Mouse (Mus musculus) embryonic facial prominence, embryonic 13.5 days (tissue): ENCODE results near the gene Comp. TPM values are rescaled to one million over a fixed set of nuclear protein-coding genes. Genes with fewer than 3 reads are reported as not detected.
A peak's percentile ranks its signal among the peaks of the same experiment; 100 is the strongest.

Experiments used
- ATAC-seq: fragments of 200-750 bp; cut with Nextera tagmentation; 2 replicates; pipeline ENCODE4 v1.8.0; 2017; ENCODE audit warnings: low read depth; ENCODE audit not compliant: insufficient number of reproducible peaks, insufficient read depth, low FRiP score, low TSS enrichment
- H3K27ac ChIP-seq: fragments of 300-500 bp; sonication (generic); 2 replicates; pipeline ENCODE4 v1.5.1; 2015; ENCODE audit warnings: moderate library complexity, mild to moderate bottlenecking, inconsistent platforms
- H3K27me3 ChIP-seq: fragments of 300-500 bp; sonication (generic); 2 replicates; pipeline ENCODE4 v1.6.1; 2015; ENCODE audit warnings: mild to moderate bottlenecking, inconsistent platforms
- H3K36me3 ChIP-seq: fragments of 300-500 bp; sonication (generic); 2 replicates; pipeline ENCODE4 v1.6.1; 2015; ENCODE audit warnings: mild to moderate bottlenecking, inconsistent platforms
- H3K4me1 ChIP-seq: fragments of 300-500 bp; sonication (generic); 2 replicates; pipeline ENCODE4 v1.6.1; 2015; ENCODE audit warnings: inconsistent platforms
- H3K4me2 ChIP-seq: fragments of 300-500 bp; sonication (generic); 2 replicates; pipeline ENCODE4 v1.6.1; 2015; ENCODE audit warnings: moderate library complexity, mild to moderate bottlenecking, inconsistent platforms
- H3K4me3 ChIP-seq: fragments of 300-500 bp; sonication (generic); 2 replicates; pipeline ENCODE4 v1.5.1; 2015; ENCODE audit warnings: mild to moderate bottlenecking, inconsistent platforms
- H3K9ac ChIP-seq: fragments of 300-500 bp; sonication (generic); 2 replicates; pipeline ENCODE4 v1.6.1; 2015; ENCODE audit warnings: mild to moderate bottlenecking, inconsistent platforms
- H3K9me3 ChIP-seq: fragments of 300-500 bp; sonication (generic); 2 replicates; pipeline ENCODE4 v1.6.1; 2016; ENCODE audit warnings: inconsistent platforms
- WGBS: fragments of 180-500 bp; shearing (Covaris S2); methylation state at CpG from one replicate; pipeline ENCODE4 v1.1.7; 2015; ENCODE audit warnings: mixed read lengths; 5-methylcytosine and 5-hydroxymethylcytosine counted together
- polyA plus RNA-seq: library from polyadenylated mRNA; unstranded; fragments of >200 nt; fragmentation: Nextera tagmentation; extraction: Ambion mirVana; gene quantifications from 2 replicates; pipeline ENCODE4 v1.2.1, GENCODE M21; 2015

The Comp gene
- polyA plus RNA-seq, 1 experiment from 2014 or later: 0.81 TPM

DNA sequence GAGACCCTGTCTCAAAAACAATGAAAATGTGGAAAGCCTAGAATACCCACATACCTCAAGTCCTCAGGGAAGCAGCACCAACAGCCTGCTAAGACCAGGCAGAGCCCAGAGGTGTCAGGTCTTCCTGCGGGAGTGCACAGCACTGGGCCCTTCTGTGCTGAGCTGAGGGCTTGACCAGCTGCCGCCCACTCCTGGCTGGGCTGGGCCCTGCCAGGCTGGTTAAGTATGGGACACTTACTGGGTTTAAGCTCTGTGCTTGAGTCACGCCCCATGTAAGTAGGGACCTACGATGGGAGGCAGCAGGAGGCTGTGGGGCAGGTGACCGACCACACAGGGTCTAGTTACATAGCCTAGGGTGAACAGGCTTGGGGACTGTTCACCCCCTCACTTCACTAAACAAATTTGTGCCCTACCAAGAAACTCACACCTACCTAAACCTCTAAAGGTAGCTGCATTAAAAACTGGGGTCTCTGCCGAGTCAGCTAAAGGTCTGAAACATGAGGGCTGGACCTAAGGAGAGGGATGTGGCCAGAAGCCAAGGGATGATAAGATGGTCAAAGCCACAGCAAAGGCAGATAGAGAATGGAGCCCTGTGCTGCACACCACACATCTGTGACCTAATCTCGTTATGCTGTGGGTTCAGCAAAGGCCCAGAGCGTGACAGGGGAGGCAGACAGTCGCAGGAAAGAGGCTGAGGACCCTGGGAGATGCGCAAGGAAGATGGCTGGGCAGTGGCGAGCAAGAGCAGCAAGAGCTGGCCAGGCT lies 46.7 kb downstream of the Comp start:
- peaks cover 56% of the 10 kb centered on the region for H3K4me1 ChIP-seq
- no peaks in the 10 kb centered on the region for H3K27me3 ChIP-seq
- peak overlapping the region; percentile 44; the same call in 1 of the 2 replicates for H3K27ac ChIP-seq
- WGBS: 79% methylated on average over 11 of the region's 11 CpGs
- H3K9ac ChIP-seq: peak overlapping the region; percentile 46
- ATAC-seq: no peak
- no peaks in the 10 kb centered on the region for H3K9me3 ChIP-seq
- no peak overlapping the region for H3K4me2 ChIP-seq
- H3K4me3 ChIP-seq: no peak overlapping the region
- no peaks in the 10 kb centered on the region for H3K36me3 ChIP-seq

DNA sequence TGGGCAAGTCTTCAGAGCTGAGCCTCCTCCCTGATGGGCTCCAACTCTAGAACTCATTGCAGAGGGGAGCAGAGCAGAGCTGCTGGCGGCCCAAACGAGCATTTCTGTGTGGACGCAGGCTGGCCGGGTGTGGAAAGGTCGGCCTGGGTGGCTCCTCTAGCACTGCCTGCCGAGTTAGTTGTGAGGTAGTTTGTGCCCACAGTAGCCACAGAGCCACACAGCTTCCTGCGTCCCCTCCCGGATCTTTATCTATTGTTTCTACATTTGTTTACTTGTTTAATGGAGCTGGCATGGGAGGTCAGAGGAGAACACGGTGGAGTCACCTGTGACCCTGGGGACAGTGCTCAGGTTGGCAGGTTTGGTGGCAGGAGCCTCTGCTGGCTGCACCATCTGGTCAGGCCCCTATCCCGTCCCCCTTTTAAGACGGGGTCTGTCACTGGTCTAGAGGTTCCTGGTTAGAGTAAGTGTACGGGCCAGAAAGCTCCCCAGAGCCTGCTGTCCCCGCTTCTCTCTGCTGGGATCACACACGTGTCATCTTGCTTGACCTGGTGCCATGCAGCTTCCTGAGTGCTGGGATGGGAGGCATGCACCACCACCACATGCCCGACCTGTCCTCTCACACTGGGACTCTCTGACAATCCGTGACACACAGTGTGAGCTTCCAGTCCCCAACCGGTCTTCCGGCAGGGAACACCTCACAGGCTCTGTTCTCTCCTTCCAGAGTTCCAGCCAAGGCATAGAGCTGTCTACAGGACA lies 48.2 kb downstream of the Comp start:
- no peaks in the 10 kb centered on the region for H3K9me3 ChIP-seq
- H3K4me1 ChIP-seq: peaks cover 45% of the 10 kb centered on the region
- H3K4me2 ChIP-seq: no peak overlapping the region
- no peak overlapping the region for H3K9ac ChIP-seq
- no peaks in the 10 kb centered on the region for H3K27me3 ChIP-seq
- 84% methylated on average over 18 of the region's 18 CpGs for WGBS
- H3K36me3 ChIP-seq: no peaks in the 10 kb centered on the region
- H3K4me3 ChIP-seq: no peak overlapping the region
- no peak overlapping the region for H3K27ac ChIP-seq
- ATAC-seq: no peak

DNA sequence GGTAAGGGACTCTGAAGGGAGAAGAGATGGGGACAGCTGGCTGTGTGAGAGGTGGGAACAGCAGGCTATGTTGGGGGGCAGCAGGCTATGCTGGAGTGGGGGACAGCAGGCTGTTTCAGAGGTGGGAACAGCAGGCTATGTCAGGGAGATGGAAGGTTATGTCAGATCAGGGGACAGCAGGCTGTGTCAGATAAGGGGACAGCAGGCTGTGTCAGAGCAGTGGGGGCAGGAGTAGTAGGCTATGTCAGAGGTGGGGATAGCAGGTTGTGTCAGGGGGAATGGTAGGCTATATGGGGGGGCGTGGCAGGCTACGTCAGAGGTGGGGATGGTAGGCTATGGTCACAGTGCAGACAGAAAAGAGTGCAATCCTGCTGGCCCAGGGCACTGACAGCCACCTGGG lies 49.4 kb downstream of the Comp start:
- no peak for ATAC-seq
- Histone ChIP-seq H3K27ac (no peak overlapping the region), H3K4me3 (no peak overlapping the region), H3K9ac (no peak overlapping the region), H3K27me3 (no peaks in the 10 kb centered on the region), H3K9me3 (no peaks in the 10 kb centered on the region), H3K4me1 (peaks cover 33% of the 10 kb centered on the region), H3K36me3 (no peaks in the 10 kb centered on the region), H3K4me2 (no peak overlapping the region)
- WGBS: 78% methylated on average over 2 of the region's 2 CpGs

DNA sequence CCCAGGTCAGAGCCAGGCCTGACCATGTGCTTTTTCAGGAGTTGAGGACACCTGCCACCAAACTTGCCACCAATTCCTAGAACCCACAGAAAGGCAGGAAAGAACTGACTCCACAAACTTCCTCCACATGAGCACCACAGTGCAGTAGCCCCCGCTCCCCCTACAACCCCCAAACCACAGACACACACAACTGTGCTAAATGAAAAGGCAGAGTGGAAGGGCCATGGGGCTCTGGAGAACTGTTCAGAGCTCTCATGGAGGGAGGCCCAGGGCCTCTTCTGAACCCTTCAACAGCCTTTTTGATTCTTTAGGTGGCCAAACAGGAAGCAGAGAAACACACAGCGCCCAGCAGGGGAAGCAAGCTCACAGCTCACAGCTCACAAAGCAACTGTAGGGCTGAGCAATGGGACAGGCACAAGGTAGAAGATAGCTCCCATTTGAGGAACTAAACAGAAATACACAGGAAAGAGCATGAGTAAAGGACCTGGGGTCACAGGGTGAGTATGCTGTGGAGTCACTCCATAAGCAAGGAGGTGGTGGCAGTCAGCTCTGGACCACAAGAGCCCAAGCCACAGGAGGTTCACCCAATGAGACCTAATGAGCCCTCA lies 53.0 kb downstream of the Comp start:
- H3K4me1 ChIP-seq: no peaks in the 10 kb centered on the region
- no peaks in the 10 kb centered on the region for H3K27me3 ChIP-seq
- no peak overlapping the region for H3K27ac ChIP-seq
- no peak overlapping the region for H3K9ac ChIP-seq
- H3K9me3 ChIP-seq: no peaks in the 10 kb centered on the region
- no peak for ATAC-seq
- WGBS: 93% methylated on average over 2 of the region's 2 CpGs
- H3K4me3 ChIP-seq: no peak overlapping the region
- H3K4me2 ChIP-seq: no peak overlapping the region
- H3K36me3 ChIP-seq: no peaks in the 10 kb centered on the region

DNA sequence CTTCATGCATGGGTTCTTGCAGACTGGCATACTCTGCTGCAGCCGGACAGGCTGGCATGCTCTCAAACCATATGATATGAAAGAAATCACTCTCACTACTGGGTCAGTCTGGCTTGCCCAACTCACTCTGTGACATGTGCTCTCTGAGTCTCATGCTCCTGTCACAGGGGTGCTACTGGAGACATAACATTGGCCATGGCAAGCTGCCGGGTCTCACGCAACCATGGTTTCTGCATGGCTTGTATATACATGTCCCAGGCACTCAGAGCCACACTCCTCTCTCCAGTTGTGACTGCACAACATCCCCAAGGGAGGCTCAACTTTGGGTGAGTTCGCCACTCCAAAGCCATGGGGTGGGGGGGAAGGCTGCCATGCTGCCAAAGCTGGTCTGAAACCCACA lies 57.9 kb downstream of the Comp start:
- no peak overlapping the region for H3K4me2 ChIP-seq
- WGBS: 93% methylated on average over 4 of the region's 4 CpGs
- no peak overlapping the region for H3K27ac ChIP-seq
- H3K9me3 ChIP-seq: no peaks in the 10 kb centered on the region
- ATAC-seq: no peak
- H3K4me3 ChIP-seq: no peak overlapping the region
- H3K9ac ChIP-seq: no peak overlapping the region
- H3K27me3 ChIP-seq: no peaks in the 10 kb centered on the region
- no peaks in the 10 kb centered on the region for H3K36me3 ChIP-seq
- H3K4me1 ChIP-seq: no peaks in the 10 kb centered on the region

Other genes with a start within 250 kb of the Comp start
- gene Nr2c2ap, start 242.2 kb upstream of the Comp start, polyA plus RNA-seq: 26.7 and 28.4 TPM in 2 replicates
- gene Rfxank, start 234.4 kb upstream of the Comp start, polyA plus RNA-seq: 26.4 and 27.5 TPM in 2 replicates
- gene Borcs8, start 234.1 kb upstream of the Comp start, polyA plus RNA-seq: 56.1 and 57.4 TPM in 2 replicates
- 2.0 and 4.2 TPM in 2 replicates for gene Mef2b, start 233.8 kb upstream of the Comp start, polyA plus RNA-seq
- gene Tmem161a, start 201.2 kb upstream of the Comp start, polyA plus RNA-seq: 68.5 and 70.5 TPM in 2 replicates
- 4.9 and 5.5 TPM in 2 replicates for gene Slc25a42, start 161.3 kb upstream of the Comp start, polyA plus RNA-seq
- gene Sugp2, start 139.3 kb upstream of the Comp start, polyA plus RNA-seq: 39.7 and 43.3 TPM in 2 replicates
- 24.8 and 25.9 TPM in 2 replicates for gene Armc6, start 139.1 kb upstream of the Comp start, polyA plus RNA-seq
- 47.3 and 57.5 TPM in 2 replicates for gene Homer3, start 90.7 kb upstream of the Comp start, polyA plus RNA-seq
- gene Ddx49, start 71.1 kb upstream of the Comp start, polyA plus RNA-seq: 54.4 and 58.3 TPM in 2 replicates
- gene Cope, start 71.0 kb upstream of the Comp start, polyA plus RNA-seq: 315 and 327 TPM in 2 replicates
- gene Cers1, start 57.8 kb upstream of the Comp start, polyA plus RNA-seq: 9.3 and 9.4 TPM in 2 replicates
- gene Gdf1, start 43.7 kb upstream of the Comp start, polyA plus RNA-seq: 2.2 and 4.2 TPM in 2 replicates
- gene Upf1, start 20.3 kb upstream of the Comp start, polyA plus RNA-seq: 20.3 and 22.1 TPM in 2 replicates
- 26.6 and 28.1 TPM in 2 replicates for gene Crtc1, start 66.0 kb downstream of the Comp start, polyA plus RNA-seq
- 28.2 and 30.8 TPM in 2 replicates for gene Klhl26, start 103.4 kb downstream of the Comp start, polyA plus RNA-seq
- gene Tmem59l, start 113.8 kb downstream of the Comp start, polyA plus RNA-seq: 32.3 and 34.8 TPM in 2 replicates
- gene Crlf1, start 119.6 kb downstream of the Comp start, polyA plus RNA-seq: 152 and 159 TPM in 2 replicates
- gene Rex1bd, start 133.2 kb downstream of the Comp start, polyA plus RNA-seq: 169 and 178 TPM in 2 replicates
- gene Uba52, start 137.2 kb downstream of the Comp start, polyA plus RNA-seq: 987 and 1,032 TPM in 2 replicates
- 297 and 306 TPM in 2 replicates for gene Fkbp8, start 154.2 kb downstream of the Comp start, polyA plus RNA-seq
- gene Kxd1, start 154.4 kb downstream of the Comp start, polyA plus RNA-seq: 55.4 and 59.9 TPM in 2 replicates
- gene Ell, start 165.9 kb downstream of the Comp start, polyA plus RNA-seq: 20.6 and 21.3 TPM in 2 replicates
- 153 and 166 TPM in 2 replicates for gene Isyna1, start 220.8 kb downstream of the Comp start, polyA plus RNA-seq
- 100 and 107 TPM in 2 replicates for gene Ssbp4, start 235.3 kb downstream of the Comp start, polyA plus RNA-seq
- 1.9 TPM in 2 replicates for gene Lrrc25, start 242.6 kb downstream of the Comp start, polyA plus RNA-seq